Mouse (Mus musculus) liver, embryonic 13.5 days (tissue): ENCODE data around the gene Tenm1. TPM values are rescaled to one million over a fixed set of nuclear protein-coding genes. Genes with fewer than 3 reads are reported as not detected.

Experiments used
- ATAC-seq: fragments of 200-750 bp; cut with Nextera tagmentation; 2 replicates; pipeline ENCODE4 v1.8.0; 2017; ENCODE audit warnings: low read depth, mild to moderate bottlenecking, moderate number of reproducible peaks, moderate library complexity
- DNase-seq: peaks from one replicate; pipeline ENCODE4 v3.0.0; 2022
- H3K27ac ChIP-seq: fragments of 300-500 bp; sonication (generic); 2 replicates; pipeline ENCODE4 v1.5.1; 2015; ENCODE audit warnings: moderate library complexity, mild to moderate bottlenecking, inconsistent platforms
- H3K27me3 ChIP-seq: fragments of 300-500 bp; sonication (generic); 2 replicates; pipeline ENCODE4 v1.6.1; 2015; ENCODE audit warnings: mild to moderate bottlenecking, inconsistent platforms
- H3K36me3 ChIP-seq: fragments of 300-500 bp; sonication (generic); 2 replicates; pipeline ENCODE4 v1.6.1; 2015; ENCODE audit warnings: mild to moderate bottlenecking, inconsistent platforms
- H3K4me1 ChIP-seq: fragments of 300-500 bp; sonication (generic); replicated peaks from 2 replicates; pipeline ENCODE4 v1.6.1; 2015; ENCODE audit warnings: inconsistent platforms
- H3K4me2 ChIP-seq: fragments of 300-500 bp; sonication (generic); 2 replicates; pipeline ENCODE4 v1.6.1; 2015; ENCODE audit warnings: inconsistent platforms, mild to moderate bottlenecking, moderate library complexity
- H3K4me3 ChIP-seq: fragments of 300-500 bp; sonication (generic); replicated peaks from 2 replicates; pipeline ENCODE4 v1.5.1; 2015; ENCODE audit warnings: mild to moderate bottlenecking, inconsistent platforms
- H3K9ac ChIP-seq: fragments of 300-500 bp; sonication (generic); 2 replicates; pipeline ENCODE4 v1.6.1; 2015; ENCODE audit warnings: mild to moderate bottlenecking, inconsistent platforms
- H3K9me3 ChIP-seq: fragments of 300-500 bp; sonication (generic); replicated peaks from 2 replicates; pipeline ENCODE4 v1.6.1; 2016; ENCODE audit warnings: inconsistent platforms
- WGBS: fragments of 180-500 bp; shearing (Covaris S2); methylation state at CpG from one replicate; pipeline ENCODE4 v1.1.7; 2015; ENCODE audit not compliant: insufficient replicate concordance; 5-methylcytosine and 5-hydroxymethylcytosine counted together
- polyA plus RNA-seq: library from polyadenylated mRNA; unstranded; fragments of >200 nt; fragmentation: Nextera tagmentation; extraction: Ambion mirVana; gene quantifications from 2 replicates; pipeline ENCODE4 v1.2.1, GENCODE M21; 2015

Gene Tenm1
- polyA plus RNA-seq, 1 experiment from 2014 or later: 0.03 TPM

DNA sequence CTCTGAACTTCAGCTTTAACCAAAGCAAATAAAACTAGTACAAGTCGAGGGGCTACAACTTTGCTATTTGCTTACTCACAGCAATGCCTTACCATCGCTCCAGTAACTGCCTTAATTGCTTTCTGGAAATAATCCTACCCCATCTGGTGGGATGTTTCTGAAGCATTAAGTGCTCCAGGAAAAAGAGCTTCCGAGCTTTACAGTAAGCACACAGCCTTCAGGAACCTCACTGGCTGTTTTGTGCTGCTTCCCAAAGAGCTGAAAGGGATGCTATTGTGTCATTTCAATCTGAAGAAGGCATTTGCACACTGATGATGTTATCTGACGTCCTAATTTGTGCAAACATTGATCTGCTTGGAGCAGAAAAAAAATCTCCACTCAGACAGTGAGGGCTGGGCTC lies 647.4 kb downstream of the Tenm1 start:
- Histone ChIP-seq H3K4me2 (no peak overlapping the region), H3K9me3 (no peaks in the 10 kb centered on the region), H3K27me3 (no peaks in the 10 kb centered on the region), H3K36me3 (no peaks in the 10 kb centered on the region), H3K4me3 (no peak overlapping the region), H3K27ac (no peak overlapping the region), H3K9ac (no peak overlapping the region), H3K4me1 (no peaks in the 10 kb centered on the region)
- DNase-seq (no peak), ATAC-seq (no peak)
- WGBS: 47% methylated on average over 4 of the region's 4 CpGs

DNA sequence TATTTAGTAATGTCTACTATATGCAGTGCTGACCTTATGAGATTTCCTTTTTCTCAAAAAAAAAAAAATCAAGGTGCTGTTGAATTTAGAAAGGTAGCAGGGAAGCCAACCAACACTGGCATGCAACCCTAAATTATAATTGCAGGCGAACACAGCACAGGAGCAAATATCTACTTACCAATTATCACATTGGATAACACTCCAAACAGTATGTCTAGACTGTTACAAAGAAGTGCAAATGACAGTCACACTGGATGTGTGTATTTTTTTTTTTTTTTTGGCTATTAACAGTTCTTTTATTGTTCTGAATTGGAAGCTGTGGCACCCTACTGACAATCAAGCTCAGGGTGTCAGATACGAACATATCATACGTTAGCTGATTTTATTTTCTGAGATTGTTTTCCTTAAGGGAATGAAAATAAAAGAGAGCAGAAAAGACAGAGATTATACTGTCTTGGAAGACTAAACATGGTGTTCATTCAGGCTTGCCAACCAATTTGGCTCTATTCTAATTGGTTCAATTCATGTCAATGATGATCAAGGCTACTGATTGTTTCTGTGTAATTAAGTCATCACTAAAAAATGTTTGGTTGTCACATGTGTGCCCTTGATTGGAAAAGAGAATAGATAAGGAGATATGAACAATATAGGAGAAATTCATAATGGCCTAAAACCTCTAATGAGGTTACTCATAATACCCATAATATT lies 710.7 kb downstream of the Tenm1 start:
- Histone ChIP-seq H3K4me1 (no peaks in the 10 kb centered on the region), H3K9me3 (no peaks in the 10 kb centered on the region), H3K36me3 (no peaks in the 10 kb centered on the region), H3K4me2 (no peak overlapping the region), H3K4me3 (no peak overlapping the region), H3K9ac (no peak overlapping the region), H3K27ac (no peak overlapping the region), H3K27me3 (no peaks in the 10 kb centered on the region)
- DNase-seq (no peak), ATAC-seq (no peak)
- 61% methylated on average over 3 of the region's 3 CpGs for WGBS

DNA sequence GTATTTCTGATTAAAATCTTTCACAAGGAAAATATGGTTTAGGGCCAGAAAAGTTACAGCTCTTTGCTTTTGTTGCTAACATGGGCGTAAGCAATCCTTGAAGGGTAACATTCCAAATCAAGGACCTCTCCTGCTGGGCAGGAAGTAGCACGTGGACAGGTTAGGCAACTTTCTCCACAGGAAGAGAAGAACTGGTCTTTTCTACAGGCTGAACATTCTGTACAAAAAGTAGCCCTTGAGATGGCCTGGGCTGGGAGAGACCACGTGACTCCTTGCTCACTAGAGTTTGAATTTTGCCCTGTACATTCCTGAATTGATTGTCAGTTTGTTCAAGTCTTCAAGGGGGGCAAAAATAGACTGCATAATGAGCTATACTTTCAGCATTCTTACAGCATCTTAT lies 728.6 kb downstream of the Tenm1 start:
- H3K36me3 ChIP-seq: no peaks in the 10 kb centered on the region
- H3K27ac ChIP-seq: no peak overlapping the region
- H3K4me2 ChIP-seq: no peak overlapping the region
- ATAC-seq (no peak), DNase-seq (no peak)
- H3K4me1 ChIP-seq: no peaks in the 10 kb centered on the region
- WGBS: 37% methylated on average over 3 of the region's 3 CpGs
- H3K27me3 ChIP-seq: no peaks in the 10 kb centered on the region
- H3K4me3 ChIP-seq: no peak overlapping the region
- no peak overlapping the region for H3K9ac ChIP-seq
- H3K9me3 ChIP-seq: no peaks in the 10 kb centered on the region

DNA sequence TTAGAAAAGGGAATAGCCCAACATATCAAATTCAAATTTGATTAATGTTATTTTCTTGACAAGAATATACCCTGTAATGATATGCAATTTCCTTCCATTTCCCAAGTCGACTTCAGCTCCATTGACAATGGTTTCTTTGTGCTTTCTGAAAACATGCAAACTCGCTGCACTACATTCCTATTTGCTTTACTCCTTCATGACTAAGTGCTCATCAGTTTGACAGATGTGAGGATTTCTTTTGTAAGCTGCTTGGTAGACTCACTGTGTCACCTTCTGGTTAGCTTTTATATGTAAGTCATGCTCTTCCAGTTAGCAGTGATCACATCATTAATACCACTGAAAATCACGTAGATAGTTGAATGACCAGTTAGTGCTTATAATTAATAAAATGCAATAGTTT lies 781.8 kb downstream of the Tenm1 start:
- 51% methylated on average over 3 of the region's 3 CpGs for WGBS
- no peaks in the 10 kb centered on the region for H3K9me3 ChIP-seq
- ATAC-seq (no peak), DNase-seq (no peak)
- no peak overlapping the region for H3K4me3 ChIP-seq
- H3K27ac ChIP-seq: no peak overlapping the region
- H3K27me3 ChIP-seq: no peaks in the 10 kb centered on the region
- H3K4me2 ChIP-seq: no peak overlapping the region
- no peaks in the 10 kb centered on the region for H3K4me1 ChIP-seq
- H3K36me3 ChIP-seq: no peaks in the 10 kb centered on the region
- no peak overlapping the region for H3K9ac ChIP-seq

DNA sequence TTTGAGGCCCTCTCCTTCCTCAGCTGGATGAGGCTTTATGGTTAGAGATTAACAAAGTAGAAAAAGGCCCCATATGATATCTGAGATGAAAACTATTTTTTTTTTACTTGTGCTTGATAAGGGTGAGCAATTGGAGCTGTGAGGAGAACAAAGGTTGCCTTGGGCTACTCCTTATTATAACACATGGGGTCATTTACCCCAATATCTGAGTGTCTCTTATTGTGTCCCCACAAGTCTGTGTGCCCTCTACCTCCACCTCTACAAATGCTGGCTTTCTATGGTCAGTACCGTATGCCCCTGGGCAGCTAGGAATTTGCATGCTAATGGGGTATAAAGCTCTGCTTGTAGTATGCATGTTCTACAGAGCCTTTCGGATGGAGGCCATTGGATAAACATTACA lies 848.4 kb downstream of the Tenm1 start:
- no peak overlapping the region for H3K4me2 ChIP-seq
- H3K36me3 ChIP-seq: no peaks in the 10 kb centered on the region
- H3K27me3 ChIP-seq: no peaks in the 10 kb centered on the region
- no peaks in the 10 kb centered on the region for H3K9me3 ChIP-seq
- no peak overlapping the region for H3K27ac ChIP-seq
- H3K4me1 ChIP-seq: no peaks in the 10 kb centered on the region
- DNase-seq (no peak), ATAC-seq (no peak)
- no peak overlapping the region for H3K4me3 ChIP-seq
- 54% methylated on average over 2 of the region's 2 CpGs for WGBS
- H3K9ac ChIP-seq: no peak overlapping the region

DNA sequence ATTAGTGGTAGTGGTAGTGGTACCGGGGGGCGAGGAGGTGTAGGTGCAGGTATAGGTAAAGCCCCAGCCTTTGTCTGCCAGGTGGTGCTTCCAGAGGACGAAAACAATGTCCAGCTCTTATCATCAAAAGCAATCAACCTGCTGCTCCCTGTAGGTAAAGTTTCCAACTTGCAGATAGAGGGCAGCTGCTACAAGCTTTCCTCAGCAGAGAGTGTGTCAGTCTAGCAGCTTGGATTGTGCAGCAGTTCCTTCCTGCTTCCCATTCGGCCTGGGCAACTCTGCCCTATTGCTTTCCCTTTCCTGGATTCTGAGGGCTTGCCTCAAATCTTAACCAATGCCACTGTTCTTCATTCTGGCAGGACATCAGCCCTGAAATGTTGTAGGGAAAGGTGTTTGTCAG lies 870.2 kb downstream of the Tenm1 start:
- Histone ChIP-seq H3K27ac (no peak overlapping the region), H3K4me2 (no peak overlapping the region), H3K4me3 (no peak overlapping the region), H3K27me3 (no peaks in the 10 kb centered on the region), H3K9me3 (no peaks in the 10 kb centered on the region), H3K4me1 (no peaks in the 10 kb centered on the region), H3K9ac (no peak overlapping the region), H3K36me3 (no peaks in the 10 kb centered on the region)
- no peak for ATAC-seq
- WGBS: 49% methylated on average over 4 of the region's 4 CpGs
- DNase-seq: no peak

DNA sequence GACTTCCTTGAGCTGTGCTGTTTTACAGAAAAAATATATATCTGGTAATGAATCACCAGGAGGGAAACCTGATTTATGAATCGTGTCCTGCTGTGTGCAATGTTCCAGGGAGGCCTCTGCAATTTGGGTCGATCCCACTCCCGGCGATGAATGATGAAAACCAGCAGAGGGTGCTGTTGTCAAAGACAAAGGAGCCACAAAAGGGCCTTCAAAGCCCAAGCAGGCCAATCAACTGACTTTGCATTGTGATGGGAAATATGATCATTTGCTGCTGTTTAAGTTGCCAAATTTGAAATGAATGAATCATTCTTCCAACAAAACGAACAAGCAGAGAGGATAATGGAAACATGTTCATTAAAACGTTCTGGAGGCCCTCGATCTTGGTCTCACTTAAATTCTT lies 871.6 kb downstream of the Tenm1 start:
- no peak overlapping the region for H3K27ac ChIP-seq
- H3K27me3 ChIP-seq: no peaks in the 10 kb centered on the region
- 19% methylated on average over 7 of the region's 7 CpGs for WGBS
- no peaks in the 10 kb centered on the region for H3K36me3 ChIP-seq
- no peaks in the 10 kb centered on the region for H3K4me1 ChIP-seq
- no peak overlapping the region for H3K9ac ChIP-seq
- H3K9me3 ChIP-seq: no peaks in the 10 kb centered on the region
- no peak overlapping the region for H3K4me3 ChIP-seq
- H3K4me2 ChIP-seq: no peak overlapping the region
- DNase-seq: no peak
- no peak for ATAC-seq

DNA sequence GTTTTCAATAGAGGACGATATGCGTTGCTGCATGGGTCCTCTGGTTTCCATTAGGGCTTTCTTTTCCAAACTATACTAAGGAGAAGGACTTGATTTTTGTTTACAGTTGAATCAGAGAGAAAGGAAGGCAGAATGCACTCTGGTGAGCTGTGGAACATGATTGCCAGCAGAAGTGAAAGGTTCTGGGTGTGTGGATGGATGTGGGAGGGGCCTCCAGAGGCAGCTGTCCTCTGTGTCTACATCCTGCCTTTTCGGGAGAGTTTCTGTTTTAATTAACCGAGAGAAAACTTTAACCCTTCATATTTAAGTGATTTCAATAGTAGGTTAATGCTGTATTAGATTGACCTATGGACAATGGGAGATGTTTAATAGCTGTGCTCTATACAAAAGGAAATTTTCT lies 880.4 kb downstream of the Tenm1 start:
- ATAC-seq (no peak), DNase-seq (no peak)
- Histone ChIP-seq H3K9ac (no peak overlapping the region), H3K4me2 (no peak overlapping the region), H3K36me3 (no peaks in the 10 kb centered on the region), H3K27ac (no peak overlapping the region), H3K9me3 (no peaks in the 10 kb centered on the region), H3K4me3 (no peak overlapping the region), H3K27me3 (no peaks in the 10 kb centered on the region), H3K4me1 (no peaks in the 10 kb centered on the region)
- WGBS: 61% methylated on average over 4 of the region's 4 CpGs

DNA sequence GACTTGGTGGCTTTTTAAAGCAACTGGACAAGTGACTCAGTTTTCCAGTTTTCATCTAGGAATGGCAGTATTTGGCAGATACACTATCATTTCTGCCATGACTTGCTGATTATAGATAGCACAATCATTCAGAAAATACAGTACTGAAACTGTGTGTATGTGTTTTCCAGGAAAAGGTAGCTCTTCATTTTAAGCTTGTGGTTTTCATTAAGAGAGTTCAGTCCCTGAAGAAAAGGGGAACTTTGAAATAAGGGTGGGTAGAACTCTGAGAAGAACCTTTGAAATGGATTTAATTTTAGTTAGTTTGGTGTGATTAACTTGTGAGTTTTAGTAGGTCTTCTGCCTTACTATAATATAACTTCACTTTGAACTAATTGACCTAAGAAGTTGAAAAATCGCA lies 883.9 kb downstream of the Tenm1 start:
- H3K27ac ChIP-seq: no peak overlapping the region
- H3K9ac ChIP-seq: no peak overlapping the region
- no peak for ATAC-seq
- H3K9me3 ChIP-seq: no peaks in the 10 kb centered on the region
- H3K4me3 ChIP-seq: no peak overlapping the region
- DNase-seq: no peak
- no peaks in the 10 kb centered on the region for H3K4me1 ChIP-seq
- 65% methylated on average over 1 of the region's 1 CpGs for WGBS
- no peaks in the 10 kb centered on the region for H3K36me3 ChIP-seq
- H3K27me3 ChIP-seq: no peaks in the 10 kb centered on the region
- no peak overlapping the region for H3K4me2 ChIP-seq

DNA sequence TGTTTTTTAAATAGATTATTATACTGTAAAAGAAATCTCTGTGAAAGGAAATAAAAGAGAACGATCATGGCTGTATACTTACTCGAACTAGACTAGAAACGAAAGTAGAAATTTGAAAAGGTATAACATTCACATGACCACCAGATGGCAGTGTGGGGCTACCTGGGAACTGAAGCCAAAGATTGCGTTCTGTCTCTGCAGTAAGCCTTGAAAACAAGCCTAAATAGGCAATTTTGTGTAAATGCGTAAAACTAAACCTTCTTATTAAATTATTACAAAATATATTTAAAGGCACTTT lies 888.2 kb downstream of the Tenm1 start:
- Histone ChIP-seq H3K4me3 (peak overlapping the region; percentile 32), H3K27me3 (no peaks in the 10 kb centered on the region), H3K4me1 (no peaks in the 10 kb centered on the region), H3K27ac (no peak overlapping the region), H3K9me3 (no peaks in the 10 kb centered on the region), H3K36me3 (no peaks in the 10 kb centered on the region), H3K4me2 (no peak overlapping the region), H3K9ac (no peak overlapping the region)
- DNase-seq (peak; percentile 8), ATAC-seq (no peak)
- WGBS: 21% methylated on average over 5 of the region's 5 CpGs

DNA sequence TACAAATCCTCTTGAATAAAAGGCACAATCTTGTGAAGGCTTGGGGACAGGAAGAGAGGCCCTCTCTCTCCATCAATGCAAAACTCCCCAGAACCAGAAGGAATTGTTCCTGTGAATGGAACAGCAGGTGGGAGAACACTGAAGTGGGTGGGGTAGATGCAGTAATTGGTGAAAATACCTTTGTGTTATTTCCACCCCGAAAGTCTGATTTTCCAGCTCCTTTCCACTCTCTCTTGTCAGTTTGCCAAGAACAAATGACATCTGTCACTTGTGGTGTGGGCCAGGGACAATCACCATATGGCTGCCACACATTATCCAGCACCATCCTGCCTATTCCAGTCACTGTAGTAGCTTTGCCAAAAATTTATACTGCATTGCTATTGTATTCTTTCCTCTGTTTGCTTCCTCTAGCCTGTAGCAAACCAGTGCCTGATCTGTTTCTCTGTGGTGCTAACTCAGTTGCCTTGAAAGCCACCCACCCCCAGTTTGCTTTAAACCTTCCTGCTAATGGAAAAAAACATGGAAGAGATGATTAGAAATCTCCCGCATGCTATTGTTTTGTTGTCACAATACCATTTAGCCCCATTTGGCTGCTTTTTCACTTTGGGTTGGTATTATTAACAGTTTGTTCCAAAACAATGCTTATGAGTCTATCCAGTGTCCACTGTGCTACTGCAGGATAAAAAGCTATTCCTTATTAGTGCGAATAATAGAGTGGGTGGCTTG lies 888.7 kb downstream of the Tenm1 start:
- DNase-seq (no peak), ATAC-seq (no peak)
- H3K4me1 ChIP-seq: no peaks in the 10 kb centered on the region
- H3K36me3 ChIP-seq: no peaks in the 10 kb centered on the region
- peak overlapping the region; percentile 43 for H3K4me2 ChIP-seq
- no peak overlapping the region for H3K9ac ChIP-seq
- no peaks in the 10 kb centered on the region for H3K9me3 ChIP-seq
- H3K27ac ChIP-seq: no peak overlapping the region
- H3K4me3 ChIP-seq: peak overlapping the region; percentile 32
- WGBS: 34% methylated on average over 3 of the region's 3 CpGs
- no peaks in the 10 kb centered on the region for H3K27me3 ChIP-seq

DNA sequence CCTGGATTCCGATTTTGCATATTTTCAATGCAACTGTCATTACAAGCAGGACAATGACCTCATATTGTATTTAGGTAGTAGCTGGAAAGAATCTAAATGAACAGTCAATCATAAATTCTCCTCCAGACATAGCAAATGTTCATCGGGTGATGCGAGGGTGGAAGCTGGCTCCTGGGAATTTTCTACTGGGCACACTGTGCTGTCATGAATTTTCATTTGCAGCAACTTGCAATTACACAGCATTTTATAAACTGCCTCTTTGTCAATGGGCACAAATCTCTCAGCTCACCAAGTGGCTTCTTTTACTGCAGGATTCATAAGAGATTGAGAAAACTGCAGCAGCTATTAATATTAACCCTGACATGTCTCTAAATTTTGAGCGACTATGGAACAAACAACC lies 898.2 kb downstream of the Tenm1 start:
- Histone ChIP-seq H3K4me2 (no peak overlapping the region), H3K27me3 (no peaks in the 10 kb centered on the region), H3K36me3 (no peaks in the 10 kb centered on the region), H3K27ac (no peak overlapping the region), H3K9ac (no peak overlapping the region), H3K4me3 (no peak overlapping the region), H3K9me3 (no peaks in the 10 kb centered on the region), H3K4me1 (no peaks in the 10 kb centered on the region)
- no peak for DNase-seq
- no peak for ATAC-seq
- WGBS: 66% methylated on average over 4 of the region's 4 CpGs
